Mouse (Mus musculus) spleen, adult 12 weeks (tissue): Measurements from ENCODE around the gene Gsdma.
"Not testable (repeated sequence)": the region's sequence is repeated elsewhere in the genome, so short reads cannot be mapped to it uniquely, and the experiment has no call there.

Experiments
- DNase-seq: peaks from one replicate; pipeline ENCODE4 v3.0.0; 2022; ENCODE audit warnings: low spot score

The Gsdma gene

DNA sequence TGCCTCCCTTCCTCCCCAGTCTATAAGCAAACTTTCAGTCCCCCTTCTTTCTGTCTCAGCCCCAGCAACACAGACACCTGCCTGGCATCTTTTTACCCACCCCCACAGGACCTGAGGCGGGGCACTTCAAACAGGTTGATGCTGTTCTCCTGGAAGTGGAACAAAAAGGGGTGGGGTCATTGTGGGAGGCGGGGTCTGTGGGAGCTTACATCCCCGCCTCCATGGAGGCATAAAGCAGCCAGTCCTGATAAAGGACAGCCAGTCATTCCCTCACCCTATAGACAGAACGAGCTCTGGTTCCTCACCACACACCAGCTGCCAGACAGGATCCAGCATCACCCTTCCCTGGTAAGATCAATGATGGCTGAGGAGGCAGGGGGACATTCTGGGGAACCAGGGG is at the start of gene Gsdma:
Gene Gsdma, plus strand, starts transcription at position 261 of the 400 bp plus-strand sequence.
- no peak for DNase-seq

- no peak for DNase-seq
Observed at GRCm38 (mm10) chr11:98620791-98621190, 43.4 kb upstream of the Gsdma start.

DNA sequence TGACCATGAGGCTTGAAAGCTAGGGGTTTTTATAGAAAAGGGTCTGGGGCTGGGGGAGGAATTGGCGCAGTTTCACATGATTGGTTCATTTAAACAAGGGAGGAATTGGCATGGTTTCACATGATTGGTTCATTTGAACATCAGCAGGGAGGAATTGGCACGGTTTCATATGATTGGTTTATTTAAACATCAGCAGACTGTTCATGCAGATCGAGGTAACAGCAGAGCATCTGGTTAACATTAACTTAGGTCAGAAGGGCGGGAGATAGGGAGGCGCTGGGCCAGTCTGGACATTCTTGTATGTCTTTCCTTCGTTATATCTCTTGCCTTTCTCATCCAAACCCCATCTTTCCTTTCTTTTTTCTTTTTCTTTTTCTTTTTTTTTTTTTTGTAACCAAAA is 40.2 kb upstream of the Gsdma start:
- not testable (repeated sequence) for DNase-seq

- not testable (repeated sequence) for DNase-seq
Observed at GRCm38 (mm10) chr11:98624381-98624780, 39.8 kb upstream of the Gsdma start.

DNA sequence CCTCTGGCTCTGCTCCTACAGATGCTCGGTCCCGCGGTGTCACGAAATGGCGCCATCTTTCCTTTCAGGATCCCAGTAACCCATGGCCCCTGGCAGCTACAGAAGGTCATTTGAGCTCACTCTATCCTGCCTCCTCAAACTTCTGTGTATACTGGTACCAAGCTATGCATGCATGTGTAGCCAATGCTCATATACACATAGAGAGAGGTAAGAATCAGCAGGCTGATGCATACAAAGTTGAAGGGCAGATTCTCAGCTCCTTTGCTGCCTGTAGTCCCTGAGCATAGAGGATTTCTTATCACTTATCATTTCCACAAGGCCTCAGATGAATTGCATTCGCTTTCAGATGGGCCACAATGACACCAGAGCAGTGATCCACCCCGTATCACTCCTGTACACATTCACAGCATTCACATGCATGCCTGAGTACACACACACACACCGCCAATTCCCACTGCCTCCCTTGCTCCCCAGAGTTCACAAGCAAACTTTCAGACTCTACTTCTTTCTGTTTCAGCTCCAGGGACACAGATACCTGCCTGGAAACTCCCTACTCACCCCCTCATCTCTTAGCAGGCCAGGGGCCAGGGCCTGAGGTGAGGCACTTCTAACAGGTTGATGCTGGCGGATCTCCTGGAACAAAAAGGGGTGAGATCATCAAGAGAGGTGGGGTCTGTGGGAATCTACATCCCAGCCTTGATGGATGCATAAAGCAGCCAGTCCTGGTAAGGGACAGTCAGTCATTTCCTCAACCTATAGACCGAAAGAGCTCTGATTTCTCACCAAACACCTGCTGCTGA is 38.3 kb upstream of the Gsdma start, which contains the start of the genes Gm12355 and Gsdma3:
Gene Gm12355, minus strand, starts transcription at position 51 of the 800 bp plus-strand sequence.
Gene Gsdma3, plus strand, starts transcription at position 750 of the 800 bp plus-strand sequence.
- DNase-seq = no peak

GRCm38 (mm10) chr11:98628706-98629105 is 35.4 kb upstream of the Gsdma start:
- DNase-seq = no peak

- no peak for DNase-seq
Observed at GRCm38 (mm10) chr11:98630646-98631045, 33.5 kb upstream of the Gsdma start.

- DNase-seq = peak; percentile 12
Observed at GRCm38 (mm10) chr11:98635312-98635970, 28.7 kb upstream of the Gsdma start.

DNA sequence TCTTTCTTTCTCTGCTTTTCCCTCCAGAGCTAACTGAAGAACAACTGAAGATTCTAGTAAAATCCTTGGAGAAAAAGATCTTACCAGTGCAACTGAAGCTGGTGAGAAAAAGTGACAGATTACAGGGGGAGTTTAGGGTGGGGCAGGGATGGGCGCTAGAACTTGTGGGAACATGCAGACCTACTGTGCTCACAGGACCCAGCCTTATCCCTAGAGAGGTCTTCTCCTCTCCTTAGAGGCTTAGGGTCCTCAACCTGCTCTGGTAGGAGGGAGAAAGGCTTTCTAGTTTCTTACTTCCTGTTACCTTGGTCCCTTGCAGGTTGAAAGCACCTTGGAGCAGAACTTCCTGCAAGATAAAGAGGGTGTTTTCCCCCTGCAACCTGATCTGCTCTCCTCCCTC is 26.6 kb upstream of the Gsdma start:
- DNase-seq = no peak

GRCm38 (mm10) chr11:98640091-98640490 is 24.1 kb upstream of the Gsdma start:
- DNase-seq = no peak

GRCm38 (mm10) chr11:98644757-98645156 is 19.4 kb upstream of the Gsdma start:
- no peak for DNase-seq

DNA sequence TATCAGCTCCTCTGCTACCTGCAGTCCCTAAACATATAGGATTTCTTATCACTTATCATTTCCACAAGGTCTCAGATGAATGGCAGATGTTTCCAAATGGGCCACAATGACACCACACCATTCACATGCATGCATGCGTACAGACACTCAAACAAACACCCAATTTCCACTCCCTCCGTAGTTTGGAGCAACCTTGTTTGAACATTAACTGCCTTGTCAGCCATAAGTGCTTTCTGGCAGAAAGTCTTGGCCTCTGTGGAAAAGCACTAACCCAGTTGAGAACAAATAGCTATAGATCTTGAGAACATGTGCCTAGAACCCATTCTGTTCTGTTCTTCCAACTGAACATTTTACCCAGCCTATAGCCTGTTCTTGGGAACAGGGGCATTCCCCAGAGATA is 18.2 kb upstream of the Gsdma start:
- no peak for DNase-seq

DNA sequence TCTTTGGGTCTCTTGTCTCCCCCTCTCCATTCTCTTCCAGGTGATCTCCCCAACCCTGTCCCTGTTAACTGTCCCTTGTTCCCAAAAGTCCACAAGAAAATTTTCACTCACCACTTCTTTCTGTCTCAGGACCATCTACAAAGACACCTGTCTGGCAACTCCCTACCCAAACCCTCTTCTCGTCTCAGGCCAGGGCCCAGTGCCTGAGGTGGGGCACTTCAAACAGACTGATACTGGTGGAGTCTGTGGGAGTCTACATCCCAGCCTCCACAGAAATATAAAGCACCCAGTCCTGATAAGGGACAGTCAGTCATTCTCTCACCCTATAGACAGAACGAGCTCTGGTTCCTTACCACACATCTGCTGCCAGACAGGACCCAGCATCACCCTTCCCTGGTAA is 17.7 kb upstream of the Gsdma start, which contains the start of gene Gsdma2:
Gene Gsdma2, plus strand, starts transcription at position 301 of the 400 bp plus-strand sequence.
- no peak for DNase-seq

- peak; percentile 31 for DNase-seq
Observed at GRCm38 (mm10) chr11:98655076-98655475, 9.1 kb upstream of the Gsdma start.

DNA sequence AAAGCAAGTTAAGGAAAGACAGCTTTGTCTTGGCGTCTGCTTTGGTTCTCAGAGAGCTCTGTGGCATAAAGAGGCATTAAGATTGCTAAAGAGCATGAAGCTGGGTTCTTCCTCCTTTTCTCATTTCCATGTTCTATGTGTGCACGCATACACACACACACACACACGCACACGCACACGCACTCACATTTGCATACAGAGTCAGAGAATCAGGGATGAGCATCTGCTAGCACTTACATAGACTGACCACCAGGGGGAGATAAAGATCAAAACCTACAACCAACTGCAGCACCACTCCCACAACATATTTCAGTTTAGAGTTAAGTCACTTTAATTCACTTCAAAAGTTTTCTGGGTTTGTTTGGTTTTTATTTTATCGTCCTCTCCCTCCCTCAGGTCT is 3.6 kb upstream of the Gsdma start:
- DNase-seq = no peak

GRCm38 (mm10) chr11:98668984-98669383 is 4.8 kb downstream of the Gsdma start:
- no peak for DNase-seq

- no peak for DNase-seq
Observed at GRCm38 (mm10) chr11:98671284-98671815, 7.2 kb downstream of the Gsdma start.

DNA sequence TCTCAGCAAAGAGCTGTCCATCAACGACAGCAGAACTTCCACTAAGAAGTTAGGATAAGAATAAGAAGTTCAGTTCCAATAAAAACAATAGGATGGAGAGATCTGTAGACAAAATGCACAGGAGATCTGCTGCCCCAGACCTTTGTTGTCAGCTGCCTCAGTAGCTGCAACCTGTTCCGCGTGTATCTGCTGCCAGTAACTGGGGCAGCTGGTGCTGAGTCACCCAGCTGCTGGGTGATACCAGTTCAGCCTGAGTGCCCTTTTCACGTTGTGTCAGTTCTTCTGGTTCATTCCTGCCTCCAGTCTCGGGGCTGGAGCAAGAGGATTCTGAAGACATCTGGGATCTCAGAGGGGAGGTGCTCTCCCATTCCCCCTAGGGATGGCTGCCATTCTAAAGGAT is 7.7 kb downstream of the Gsdma start:
- DNase-seq = no peak

DNA sequence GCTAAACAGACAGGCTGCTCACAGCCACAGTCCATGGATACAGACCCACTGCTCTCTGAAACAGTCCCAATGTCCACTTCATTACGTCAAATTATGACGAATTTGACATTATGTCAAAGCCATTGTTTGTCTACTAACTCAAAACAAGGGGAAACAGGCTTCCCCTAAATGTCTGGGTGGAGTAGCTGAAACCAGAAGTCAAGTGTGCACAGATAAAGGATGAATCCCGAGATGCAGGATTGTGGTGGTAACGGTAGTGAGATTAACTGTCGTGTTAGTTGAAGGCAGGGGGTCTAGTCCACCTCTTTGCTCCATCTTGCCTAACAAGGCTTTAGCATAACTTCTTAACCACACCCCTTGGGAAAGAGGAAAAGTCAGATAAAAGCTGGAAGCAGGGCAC is 8.3 kb downstream of the Gsdma start:
- DNase-seq = no peak

DNA sequence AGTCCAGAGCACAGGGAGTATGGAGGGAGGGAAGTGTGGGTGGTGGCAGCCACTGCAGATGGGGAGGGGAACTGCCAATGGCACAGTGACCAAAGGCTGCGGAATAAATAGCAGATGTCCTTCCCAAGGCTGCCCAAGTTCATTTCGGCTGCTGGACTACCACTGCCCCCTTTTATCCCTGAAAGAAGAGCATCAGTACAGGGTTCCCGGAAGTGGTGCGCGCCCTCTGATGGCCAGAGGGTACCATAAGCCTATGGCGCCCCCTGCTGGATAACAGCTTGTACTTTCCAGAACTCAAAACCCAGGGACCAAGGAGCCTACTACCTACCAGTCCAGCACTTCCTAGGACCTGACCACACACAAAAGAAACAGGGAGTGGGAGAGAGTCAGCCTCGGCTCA is 9.0 kb downstream of the Gsdma start:
- DNase-seq = peak; percentile 58

DNA sequence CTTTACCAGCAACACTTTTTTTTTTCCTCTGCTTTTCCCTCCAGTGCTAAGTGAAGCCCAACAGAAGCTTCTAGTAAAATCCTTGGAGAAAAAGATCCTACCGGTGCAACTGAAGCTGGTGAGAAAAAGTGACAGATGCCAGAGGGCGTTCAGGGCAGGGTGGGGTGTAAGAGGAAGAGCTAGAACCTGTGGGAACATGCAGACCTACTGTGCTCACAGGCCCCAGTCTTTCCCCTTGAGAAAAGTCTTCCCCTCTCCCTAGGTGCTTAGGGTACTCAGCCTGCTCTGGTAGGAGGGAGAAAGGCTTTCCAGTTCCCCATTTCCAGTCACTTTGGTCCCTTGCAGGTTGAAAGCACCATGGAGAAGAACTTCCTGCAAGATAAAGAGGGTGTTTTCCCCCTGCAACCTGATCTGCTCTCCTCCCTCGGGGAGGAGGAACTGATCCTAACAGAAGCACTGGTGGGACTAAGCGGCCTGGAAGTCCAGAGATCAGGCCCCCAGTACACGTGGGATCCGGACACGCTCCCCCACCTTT is 11.7 kb downstream of the Gsdma start:
- DNase-seq = no peak

- DNase-seq = no peak
Observed at GRCm38 (mm10) chr11:98680023-98680422, 15.9 kb downstream of the Gsdma start.

GRCm38 (mm10) chr11:98680595-98680994 is 16.4 kb downstream of the Gsdma start:
- DNase-seq = not testable (repeated sequence)
